Mouse (Mus musculus) brain, embryonic 14.5 days (tissue): Measurements from ENCODE around the gene Yjefn3.

ENCODE experiments used
- CTCF ChIP-seq: fragments of 200-500 bp; IDR thresholded peaks from 2 replicates; pipeline ENCODE4 v1.5.1; 2012; ENCODE audit warnings: inconsistent platforms, mild to moderate bottlenecking, moderate library complexity, borderline replicate concordance; ENCODE audit not compliant: insufficient read depth, insufficient read length; ENCODE audit errors: extremely low read depth
- POLR2A ChIP-seq: fragments of 200-500 bp; IDR thresholded peaks from 2 replicates; pipeline ENCODE4 v1.6.1; 2012; ENCODE audit warnings: mild to moderate bottlenecking, inconsistent platforms, borderline replicate concordance; ENCODE audit not compliant: poor library complexity, insufficient read depth, insufficient read length, severe bottlenecking; ENCODE audit errors: extremely low read depth

GRCm38 (mm10) chr8:69881261-69881865 lies 21.1 kb downstream of the Yjefn3 start:
- TF ChIP-seq CTCF (no peak), POLR2A (no peak)
